Mouse (Mus musculus) CH12.LX (cell line): Measurements from ENCODE around the gene Tmx2. TPM values are rescaled to one million over a fixed set of nuclear protein-coding genes. Genes with fewer than 3 reads are reported as not detected.

ENCODE experiments used
- DNase-seq: peaks from one replicate; pipeline ENCODE4 v3.0.0-alpha.2; 2013; ENCODE audit errors: extremely low read depth
- H3K27ac ChIP-seq: 2 replicates; pipeline ENCODE4 v1.5.1; 2012; ENCODE audit warnings: low read depth, mild to moderate bottlenecking, control low read depth, moderate library complexity; ENCODE audit not compliant: insufficient read depth
- H3K27me3 ChIP-seq: replicated peaks from 2 replicates; pipeline ENCODE3; 2012; ENCODE audit warnings: inconsistent platforms
- H3K36me3 ChIP-seq, 2 experiments: replicated peaks in 1 of 2; 2 replicates each; pipeline versions ENCODE3 to v1.6.1; 2012; ENCODE audit warnings: inconsistent platforms in 1 of 2, low read length in 1 of 2, mild to moderate bottlenecking in 1 of 2, mixed read lengths in 1 of 2, moderate library complexity in 1 of 2; ENCODE audit not compliant: control insufficient read depth in 1 of 2, insufficient read depth in 1 of 2
- H3K4me1 ChIP-seq, 2 experiments: 2 replicates each; pipeline ENCODE4 v1.6.1; 2012; ENCODE audit warnings: inconsistent platforms in 1 of 2, moderate library complexity in 1 of 2; ENCODE audit not compliant: insufficient read depth in 2 of 2, control insufficient read depth in 1 of 2
- H3K4me2 ChIP-seq: 2 replicates; pipeline ENCODE4 v1.6.1; 2012; ENCODE audit warnings: low read depth, mild to moderate bottlenecking, control low read depth; ENCODE audit not compliant: poor library complexity, insufficient read depth, severe bottlenecking
- H3K4me3 ChIP-seq, 3 experiments: fragments of 150-350 bp in 1 of 3; sonication (generic) in 1 of 3; replicated peaks in 1 of 3; 2 replicates each; pipeline versions ENCODE3 to v1.5.1; 2011 to 2012; ENCODE audit warnings: low read depth in 2 of 3, low read length in 2 of 3, mild to moderate bottlenecking in 2 of 3, moderate library complexity in 2 of 3, control low read depth in 1 of 3, improper control_type of control experiment in 1 of 3, inconsistent platforms in 1 of 3, mixed read lengths in 1 of 3; ENCODE audit not compliant: poor library complexity in 1 of 3
- H3K79me2 ChIP-seq: replicated peaks from 2 replicates; pipeline ENCODE4 v1.6.1; 2012; ENCODE audit warnings: mild to moderate bottlenecking, moderate library complexity; ENCODE audit not compliant: control insufficient read depth, poor library complexity, insufficient read depth, severe bottlenecking; ENCODE audit errors: extremely low read depth
- H3K9ac ChIP-seq: 2 replicates; pipeline ENCODE4 v1.6.1; 2012; ENCODE audit warnings: low read depth, mild to moderate bottlenecking, control low read depth, moderate library complexity; ENCODE audit not compliant: insufficient read depth
- H3K9me3 ChIP-seq: replicated peaks from 2 replicates; pipeline ENCODE3; 2012; ENCODE audit warnings: low read length, inconsistent platforms, mixed read lengths
- BHLHE40 ChIP-seq: IDR thresholded peaks from 2 replicates; pipeline ENCODE4 v1.6.1; 2011; ENCODE audit warnings: mild to moderate bottlenecking, low read depth, low read length, improper control_type of control experiment
- CTCF ChIP-seq, 2 experiments: IDR thresholded peaks in 1 of 2; conservative IDR thresholded peaks in 1 of 2; 2 replicates each; pipeline ENCODE4 v1.5.1; 2011 to 2012; ENCODE audit warnings: low read depth in 2 of 2, low read length in 2 of 2, improper control_type of control experiment in 1 of 2, inconsistent platforms in 1 of 2, mild to moderate bottlenecking in 1 of 2, moderate library complexity in 1 of 2
- E2F4 ChIP-seq: IDR thresholded peaks from 2 replicates; pipeline ENCODE4 v1.6.1; 2011; ENCODE audit warnings: low read depth, low read length, improper control_type of control experiment; ENCODE audit not compliant: insufficient replicate concordance
- ELF1 ChIP-seq: IDR thresholded peaks from 2 replicates; pipeline ENCODE4 v1.6.1; 2014; ENCODE audit warnings: low read depth, mild to moderate bottlenecking, inconsistent platforms, low read length, improper control_type of control experiment
- EP300 ChIP-seq: IDR thresholded peaks from 2 replicates; pipeline ENCODE4 v1.6.1; 2011; ENCODE audit warnings: low read length, improper control_type of control experiment
- GABPA ChIP-seq: IDR thresholded peaks from 2 replicates; pipeline ENCODE4 v1.6.1; 2012; ENCODE audit warnings: low read depth, low read length, improper control_type of control experiment, inconsistent platforms; ENCODE audit not compliant: insufficient replicate concordance
- JUN ChIP-seq: IDR thresholded peaks from 2 replicates; pipeline ENCODE4 v1.6.1; 2011; ENCODE audit warnings: low read depth, mild to moderate bottlenecking, low read length, improper control_type of control experiment, moderate library complexity; ENCODE audit not compliant: insufficient read depth
- JUND ChIP-seq: conservative IDR thresholded peaks from 2 replicates; pipeline ENCODE4 v1.6.1; 2011; ENCODE audit warnings: low read depth, low read length, improper control_type of control experiment
- MAFK ChIP-seq: IDR thresholded peaks from 2 replicates; pipeline ENCODE4 v1.6.1; 2011; ENCODE audit warnings: low read length, improper control_type of control experiment; ENCODE audit not compliant: insufficient replicate concordance
- MAX ChIP-seq: IDR thresholded peaks from 2 replicates; pipeline ENCODE4 v1.6.1; 2011; ENCODE audit warnings: low read length, improper control_type of control experiment
- MEF2A ChIP-seq: IDR thresholded peaks from 2 replicates; pipeline ENCODE4 v1.6.1; 2014; ENCODE audit warnings: low read depth, mild to moderate bottlenecking, inconsistent platforms, low read length, improper control_type of control experiment, borderline replicate concordance
- MXI1 ChIP-seq: IDR thresholded peaks from 2 replicates; pipeline ENCODE4 v1.6.1; 2011; ENCODE audit warnings: mild to moderate bottlenecking, low read depth, low read length, improper control_type of control experiment
- MYC ChIP-seq: IDR thresholded peaks from 2 replicates; pipeline ENCODE4 v1.6.1; 2011; ENCODE audit warnings: low read depth, mild to moderate bottlenecking, improper control_type of control experiment, low read length
- NELFE ChIP-seq: IDR thresholded peaks from 2 replicates; pipeline ENCODE4 v1.6.1; 2011; ENCODE audit warnings: low read depth, low read length, improper control_type of control experiment
- NRF1 ChIP-seq: IDR thresholded peaks from 2 replicates; pipeline ENCODE4 v1.6.1; 2014; ENCODE audit warnings: low read depth, mild to moderate bottlenecking, inconsistent platforms, low read length, improper control_type of control experiment, moderate library complexity
- RCOR1 ChIP-seq: conservative IDR thresholded peaks from 2 replicates; pipeline ENCODE4 v1.6.1; 2012; ENCODE audit warnings: low read depth, mild to moderate bottlenecking, inconsistent platforms, low read length, improper control_type of control experiment
- SMC3 ChIP-seq: IDR thresholded peaks from 2 replicates; pipeline ENCODE4 v1.6.1; 2011; ENCODE audit warnings: low read depth, low read length, improper control_type of control experiment
- TBP ChIP-seq: conservative IDR thresholded peaks from 2 replicates; pipeline ENCODE4 v1.6.1; 2011; ENCODE audit warnings: low read depth, low read length, improper control_type of control experiment
- TCF12 ChIP-seq: IDR thresholded peaks from 2 replicates; pipeline ENCODE4 v1.6.1; 2014; ENCODE audit warnings: low read depth, mild to moderate bottlenecking, inconsistent platforms, low read length, improper control_type of control experiment
- USF1 ChIP-seq: IDR thresholded peaks from 2 replicates; pipeline ENCODE4 v1.6.1; 2014; ENCODE audit warnings: low read depth, mild to moderate bottlenecking, inconsistent platforms, low read length, improper control_type of control experiment
- USF2 ChIP-seq: conservative IDR thresholded peaks from 2 replicates; pipeline ENCODE4 v1.6.1; 2011; ENCODE audit warnings: low read depth, low read length, improper control_type of control experiment
- ZKSCAN1 ChIP-seq: IDR thresholded peaks from 2 replicates; pipeline ENCODE4 v1.6.1; 2012; ENCODE audit warnings: low read depth, inconsistent platforms, low read length, improper control_type of control experiment, borderline replicate concordance
- ZMIZ1 ChIP-seq: IDR thresholded peaks from 2 replicates; pipeline ENCODE4 v1.6.1; 2012; ENCODE audit warnings: low read depth, mild to moderate bottlenecking, inconsistent platforms, low read length, improper control_type of control experiment
- ZNF384 ChIP-seq: IDR thresholded peaks from 2 replicates; pipeline ENCODE4 v1.6.1; 2012; ENCODE audit warnings: low read depth, low read length, improper control_type of control experiment, inconsistent platforms
- dilution Hi-C: fragments of 300-500 bp; cut with MboI; formaldehyde crosslinking; loops from 2 replicates; pipeline ENCODE4 v1.14.3; 2020; ENCODE audit warnings: low sequenced_read_pairs; ENCODE audit not compliant: extremely low pct_unique_long_range_greater_than_20kb, extremely low pct_ligation_motif_present
- in situ Hi-C: fragments of 300-500 bp; cut with MboI; formaldehyde crosslinking; loops from 3 replicates; pipeline ENCODE4 v1.14.3; 2019; ENCODE audit warnings: low sequenced_read_pairs, low pct_ligation_motif_present, low pct_unique_long_range_greater_than_20kb, mixed read lengths
- polyA plus RNA-seq: library from polyadenylated mRNA; unstranded; fragments of >175 nt; gene quantifications from 2 replicates; pipeline ENCODE4 v1.2.1, GENCODE M21; 2012; ENCODE audit warnings: low read depth; ENCODE audit not compliant: insufficient read length
- total RNA-seq, 2 experiments: library from RNA; depleted of rRNA; stranded (reverse); fragments of 300-350 nt in 1 of 2; fragments of >200 nt in 1 of 2; gene quantifications; 2 replicates each; pipeline ENCODE4 v1.2.3; 2012 to 2014

Tmx2 gene
- total and polyA plus RNA-seq, 3 experiments: 68.1 to 76.5 (median 70.4) TPM

- no peaks in the 10 kb centered on the region for H3K79me2 ChIP-seq
- H3K4me1 ChIP-seq: peaks cover 4 to 13% of the 10 kb centered on the region in 2 experiments; a peak in 3 of 4 replicates
- H3K4me2 ChIP-seq: no peak overlapping the region
- dilution Hi-C loops: no loop called here
- H3K27ac ChIP-seq: no peak overlapping the region
- DNase-seq: no peak
- H3K36me3 ChIP-seq: peaks cover 0 to 5% of the 10 kb centered on the region in 2 experiments
- TF ChIP-seq NRF1 (no peak), MEF2A (no peak), MYC (no peak), USF2 (no peak), BHLHE40 (no peak), ZMIZ1 (no peak), ZNF384 (no peak), TCF12 (no peak), E2F4 (no peak), MAFK (no peak), RCOR1 (no peak), SMC3 (no peak), TBP (no peak), EP300 (no peak), JUND (no peak), MXI1 (no peak), CTCF (conservative IDR thresholded peaks at IDR 0.05 in 1 of 2, IDR thresholded peaks at IDR 0.05 in 1 of 2; ENCODE audit: low read depth in 2 of 2, low read length in 2 of 2) (no peak)
- TF ChIP-seq, all 38 proteins: peak for 0
- Histone ChIP-seq H3K27me3 (no peaks in the 10 kb centered on the region), H3K4me3 (no peak overlapping the region), H3K9ac (no peak overlapping the region), H3K9me3 (peaks cover 2% of the 10 kb centered on the region)
- in situ Hi-C loops: no loop called here
Observed at GRCm38 (mm10) chr2:84623428-84624119, 55.4 kb downstream of the Tmx2 start.

DNA sequence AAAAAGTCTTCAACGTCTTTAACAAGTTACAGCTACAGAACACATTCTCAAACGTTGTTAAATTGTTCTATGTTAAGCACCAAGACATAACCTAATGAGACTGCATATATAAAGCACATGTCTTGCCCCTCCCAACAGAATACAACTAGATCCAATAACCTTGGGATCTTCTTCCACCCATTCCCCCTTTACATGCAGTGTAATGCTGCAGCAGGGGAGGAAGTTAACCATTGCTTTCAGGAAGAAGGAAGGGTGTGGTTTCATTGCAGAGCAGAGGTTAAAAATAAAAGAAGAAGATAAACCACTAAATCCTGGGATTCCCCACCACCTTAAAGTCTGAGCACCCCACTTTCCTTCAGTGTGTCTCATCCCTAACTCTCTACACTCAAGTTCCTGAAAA is 56.3 kb downstream of the Tmx2 start:
- H3K27ac ChIP-seq: no peak overlapping the region
- no peak overlapping the region for H3K9ac ChIP-seq
- no peaks in the 10 kb centered on the region for H3K27me3 ChIP-seq
- no peak for TF ChIP-seq NELFE
- TF ChIP-seq EP300: no peak
- no peak for TF ChIP-seq TBP
- TF ChIP-seq ZKSCAN1: no peak
- no peak for TF ChIP-seq NRF1
- no peak for TF ChIP-seq RCOR1
- no peak for TF ChIP-seq ELF1
- no peak for TF ChIP-seq ZNF384
- TF ChIP-seq MAX: no peak
- TF ChIP-seq GABPA: no peak
- TF ChIP-seq JUN: no peak
- no peak for TF ChIP-seq USF1
- TF ChIP-seq SMC3: no peak
- no peak overlapping the region for H3K4me2 ChIP-seq
- H3K36me3 ChIP-seq: peaks cover 0 to 5% of the 10 kb centered on the region in 2 experiments
- H3K79me2 ChIP-seq: no peaks in the 10 kb centered on the region
- DNase-seq: no peak
- H3K9me3 ChIP-seq: peaks cover 2% of the 10 kb centered on the region
- H3K4me1 ChIP-seq: peaks cover 4 to 18% of the 10 kb centered on the region in 2 experiments; a peak in 3 of 4 replicates
- in situ Hi-C loops: no loop called here
- dilution Hi-C loops: no loop called here
- no peak overlapping the region for H3K4me3 ChIP-seq
